ENCODE assay signal across 16 mouse cellular contexts in the genomic region with DNA sequence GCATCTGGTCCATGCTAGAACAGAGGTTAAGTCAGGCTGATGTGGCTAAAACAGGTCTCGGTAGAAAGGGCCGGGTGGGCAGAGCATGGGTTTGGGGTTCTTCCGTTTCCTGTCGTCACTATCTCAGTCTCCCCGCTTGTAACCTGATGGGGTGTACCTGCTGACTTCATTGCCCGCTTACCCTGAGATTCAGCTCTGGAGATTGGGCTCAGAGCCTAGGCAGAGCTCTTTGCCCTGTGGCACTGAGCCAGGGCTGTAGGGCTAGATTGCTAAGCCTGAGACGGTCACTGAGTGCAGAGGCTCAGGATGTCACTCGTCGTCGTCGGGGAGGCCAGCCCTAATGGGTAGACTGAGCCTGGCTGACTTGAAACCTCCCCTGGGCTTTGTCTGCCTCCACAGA. TPM values are rescaled to one million over a fixed set of nuclear protein-coding genes. Genes with fewer than 3 reads are reported as not detected.
DNase-seq lines count a peak whose midpoint lies in the region; ATAC-seq and TF ChIP-seq lines count a peak whose summit lies in the region.
"Had no signal": no experiment of that assay in that cellular context is flagged by ENCODE, and none has a peak within 500 bp of the region (broad histone marks: within the 10 kb centered on the region; RNA-seq: fewer than 3 reads in every experiment).

No protein-coding gene starts in this region.

- H3K4me1 ChIP-seq in liver, adult 2 months (ENCODE audit: control insufficient read depth, insufficient read depth, low read length) = no peaks in the 10 kb centered on the region
- H3K4me1 ChIP-seq in liver, embryonic 11.5 days (replicated peaks; ENCODE audit: control insufficient read depth, insufficient read depth, low read length) = peaks cover 14% of the 10 kb centered on the region
- peaks cover 4% of the 10 kb centered on the region for H3K4me1 ChIP-seq in thymus, adult 2 months (replicated peaks; ENCODE audit: control insufficient read depth, insufficient read depth, low read length)

- no peak for TF ChIP-seq POLR2A in liver, adult 2 months (IDR thresholded peaks at IDR 0.05; ENCODE audit: extremely low read depth, insufficient read depth, low read length)
- no peak for TF ChIP-seq POLR2A in thymus, adult 2 months (IDR thresholded peaks at IDR 0.05; ENCODE audit: control insufficient read depth, extremely low read depth, insufficient read depth, low read length, poor library complexity)

- DNase-seq in gastrocnemius, adult 2 months = peak; percentile 76
- no peak for DNase-seq in gastrocnemius, postnatal 4 days (ENCODE audit: low spot score in 2 of 2)
- DNase-seq in liver, adult 2 months (ENCODE audit: extremely low read depth, low read depth, low spot score) = peak; percentile 57
- no peak for DNase-seq in liver, embryonic 11.5 days (ENCODE audit: low spot score)
- DNase-seq in kidney, postnatal 10 days = peak; percentile 77
- DNase-seq in skeletal muscle tissue, adult 2 months (ENCODE audit: low read depth, low spot score) = peak; percentile 58
- DNase-seq in B cell, adult 2 months = no peak
- no peak for DNase-seq in thymus, adult 2 months
- DNase-seq: layer of hippocampus, adult 9-11 months; liver, embryonic 13.5 days; spleen, adult 18-20 months; thymus, postnatal 4 days had no signal

- no peaks in the 10 kb centered on the region for H3K36me3 ChIP-seq in liver, adult 2 months (ENCODE audit: control insufficient read depth, insufficient read depth, low read length)
- no peaks in the 10 kb centered on the region for H3K36me3 ChIP-seq in liver, embryonic 11.5 days (ENCODE audit: control insufficient read depth, insufficient read depth, low read length)
- no peaks in the 10 kb centered on the region for H3K36me3 ChIP-seq in thymus, adult 2 months (ENCODE audit: control insufficient read depth, insufficient read depth, low read length)
- H3K36me3 ChIP-seq: liver, embryonic 13.5 days; neural tube, embryonic 12.5 days had no signal

- H3K9me3 ChIP-seq in liver, embryonic 11.5 days (ENCODE audit: control insufficient read depth, low read length) = no peaks in the 10 kb centered on the region
- H3K9me3 ChIP-seq: liver, embryonic 13.5 days; neural tube, embryonic 12.5 days had no signal

- ATAC-seq in liver, embryonic 11.5 days (replicated peaks; ENCODE audit: low FRiP score) = no peak

- no peaks in the 10 kb centered on the region for H3K79me2 ChIP-seq in liver, adult 2 months (ENCODE audit: control insufficient read depth, insufficient read depth, low read length)

- intact Hi-C loops in gastrocnemius, adult 2 months (cut with DNase I) = no loop called here

- TF ChIP-seq CTCF in gastrocnemius, adult 2 months (IDR thresholded peaks at IDR 0.05) = no peak
- TF ChIP-seq CTCF in liver, adult 2 months (IDR thresholded peaks at IDR 0.05; ENCODE audit: low read depth, low read length) = no peak
- no peak for TF ChIP-seq CTCF in thymus, adult 2 months (IDR thresholded peaks at IDR 0.05; ENCODE audit: borderline replicate concordance, control insufficient read depth, extremely low read depth, insufficient read depth, low read length, poor library complexity)

- H3K9ac ChIP-seq in liver, adult 2 months (ENCODE audit: low read depth, low read length) = no peak overlapping the region
- H3K9ac ChIP-seq in liver, embryonic 11.5 days (ENCODE audit: low read depth, low read length) = no peak overlapping the region
- H3K9ac ChIP-seq: liver, embryonic 13.5 days; neural tube, embryonic 12.5 days had no signal

- H3K27me3 ChIP-seq in liver, adult 2 months (ENCODE audit: control insufficient read depth, insufficient read depth, low read length) = peaks cover 11% of the 10 kb centered on the region
- H3K27me3 ChIP-seq in liver, embryonic 11.5 days (replicated peaks; ENCODE audit: control insufficient read depth, insufficient read depth, low read length) = peaks cover 25% of the 10 kb centered on the region
- H3K27me3 ChIP-seq in thymus, adult 2 months (ENCODE audit: control insufficient read depth, insufficient read depth, low read length) = peaks cover 3% of the 10 kb centered on the region; the same call in 1 of the 2 replicates

- 31% methylated on average over 11 of the region's 11 CpGs for WGBS in liver, adult 2 months
- WGBS in liver, embryonic 11.5 days = 73% methylated on average over 11 of the region's 11 CpGs
- WGBS in thymus, adult 2 months = 91% methylated on average over 11 of the region's 11 CpGs

- no peak overlapping the region for H3K4me3 ChIP-seq in gastrocnemius, adult 2 months
- no peak overlapping the region for H3K4me3 ChIP-seq in liver, adult 2 months (ENCODE audit: insufficient read depth, low read depth, low read length)
- H3K4me3 ChIP-seq in liver, embryonic 11.5 days (ENCODE audit: low read depth, low read length) = no peak overlapping the region
- no peak overlapping the region for H3K4me3 ChIP-seq in thymus, adult 2 months (ENCODE audit: control insufficient read depth, insufficient read depth, low read length)
- H3K4me3 ChIP-seq: liver, embryonic 13.5 days; megakaryocyte, embryonic 14.5 days; neural tube, embryonic 12.5 days had no signal

- H3K27ac ChIP-seq in gastrocnemius, adult 2 months = no peak overlapping the region
- no peak overlapping the region for H3K27ac ChIP-seq in liver, adult 2 months (replicated peaks; ENCODE audit: insufficient read depth, low read depth, low read length)
- no peak overlapping the region for H3K27ac ChIP-seq in liver, embryonic 11.5 days (ENCODE audit: low read depth, low read length)
- H3K27ac ChIP-seq in thymus, adult 2 months (ENCODE audit: control insufficient read depth, insufficient read depth, low read length) = no peak overlapping the region
- H3K27ac ChIP-seq: liver, embryonic 13.5 days; neural tube, embryonic 12.5 days had no signal

- no peak overlapping the region for H3K4me2 ChIP-seq in liver, embryonic 11.5 days
- H3K4me2 ChIP-seq: liver, embryonic 13.5 days; neural tube, embryonic 12.5 days had no signal

RNA-seq across cellular contexts. Expression of a gene that starts 5.1 kb away (rescaled TPM):
- total RNA-seq in gastrocnemius, adult 2 months (2021) = 10 to 100 TPM in 1 of 2 experiments, 1 to 10 TPM in 1; 4.4 to 25.8 TPM
- total RNA-seq in gastrocnemius, postnatal 4 days (2021) = under 1 TPM; 0.44 to 0.54 TPM
- under 0.01 and 0.07 TPM in 2 replicates for total RNA-seq in liver, adult 2 months (2014; rRNA removed)
- polyA plus RNA-seq in liver, adult 2 months (2012; rRNA removed) = not detected in 2 replicates
- not detected in 2 replicates for polyA plus RNA-seq in liver, embryonic 11.5 days (2014; fragmentation: Nextera tagmentation; extraction: Ambion mirVana)
- polyA plus RNA-seq in thymus, adult 2 months (2012; rRNA removed) = 1.1 and 2.0 TPM in 2 replicates
- total RNA-seq: midbrain, postnatal 0 days had no signal
- polyA plus RNA-seq: forebrain, embryonic 11.5 days; liver, embryonic 13.5 days; neural tube, embryonic 12.5 days had no signal

RNA-seq across cellular contexts. Expression of a gene that starts 33.2 kb away (rescaled TPM):
- total RNA-seq in gastrocnemius, adult 2 months (2021) = 100 to 1,000 TPM; 250 to 325 TPM
- total RNA-seq in gastrocnemius, postnatal 4 days (2021) = 10 to 100 TPM; 48.4 to 59.5 TPM
- 0.09 TPM in 1 of 2 replicates, not detected in the other for total RNA-seq in liver, adult 2 months (2014; rRNA removed)
- polyA plus RNA-seq in liver, adult 2 months (2012; rRNA removed) = not detected in 2 replicates
- polyA plus RNA-seq in liver, embryonic 11.5 days (2014; fragmentation: Nextera tagmentation; extraction: Ambion mirVana) = 0.19 and 0.33 TPM in 2 replicates
- polyA plus RNA-seq in thymus, adult 2 months (2012; rRNA removed) = 0.43 and 5.9 TPM in 2 replicates

RNA-seq across cellular contexts. Expression of a gene that starts 35.6 kb away (rescaled TPM):
- 10 to 100 TPM; 25.1 to 27.8 TPM for total RNA-seq in gastrocnemius, adult 2 months (2021)
- 10 to 100 TPM in 1 of 2 experiments, 1 to 10 TPM in 1; 7.5 to 10.2 TPM for total RNA-seq in gastrocnemius, postnatal 4 days (2021)
- total RNA-seq in liver, adult 2 months (2014; rRNA removed) = 0.47 and 1.6 TPM in 2 replicates
- 5.6 and 6.6 TPM in 2 replicates for polyA plus RNA-seq in liver, adult 2 months (2012; rRNA removed)
- polyA plus RNA-seq in liver, embryonic 11.5 days (2014; fragmentation: Nextera tagmentation; extraction: Ambion mirVana) = 0.42 and 0.67 TPM in 2 replicates
- polyA plus RNA-seq in thymus, adult 2 months (2012; rRNA removed) = 8.9 and 10.3 TPM in 2 replicates

RNA-seq across cellular contexts. Expression of a gene that starts 48.0 kb away (rescaled TPM):
- 1 to 10 TPM; 2.6 to 4.0 TPM for total RNA-seq in gastrocnemius, adult 2 months (2021)
- 1 to 10 TPM; 4.4 to 4.9 TPM for total RNA-seq in gastrocnemius, postnatal 4 days (2021)
- total RNA-seq in liver, adult 2 months (2014; rRNA removed) = 74.7 and 78.2 TPM in 2 replicates
- 79.3 and 116 TPM in 2 replicates for polyA plus RNA-seq in liver, adult 2 months (2012; rRNA removed)
- 7.9 and 8.5 TPM in 2 replicates for polyA plus RNA-seq in liver, embryonic 11.5 days (2014; fragmentation: Nextera tagmentation; extraction: Ambion mirVana)
- 12.2 and 12.3 TPM in 2 replicates for polyA plus RNA-seq in thymus, adult 2 months (2012; rRNA removed)

Comparison
In these comparisons a context has a peak if more than half of its experiments do, and no peak if none do; other contexts are left out.
1. DNase-seq: peak in gastrocnemius, adult 2 months (single experiment), liver, adult 2 months (single experiment), kidney, postnatal 10 days (single experiment) and skeletal muscle tissue, adult 2 months (single experiment); none in gastrocnemius, postnatal 4 days (0 of 2), liver, embryonic 11.5 days (single experiment), B cell, adult 2 months (0 of 2) and thymus, adult 2 months (single experiment).
2. RNA of a gene that starts 33.2 kb away (total RNA-seq): 250 to 325 TPM in gastrocnemius, adult 2 months and 48.4 to 59.5 TPM in gastrocnemius, postnatal 4 days; 0.09 TPM in liver, adult 2 months; every median in the first group is over 10 times any median in the second.